ENCODE assay signal across 10 mouse cellular contexts in the genomic region with DNA sequence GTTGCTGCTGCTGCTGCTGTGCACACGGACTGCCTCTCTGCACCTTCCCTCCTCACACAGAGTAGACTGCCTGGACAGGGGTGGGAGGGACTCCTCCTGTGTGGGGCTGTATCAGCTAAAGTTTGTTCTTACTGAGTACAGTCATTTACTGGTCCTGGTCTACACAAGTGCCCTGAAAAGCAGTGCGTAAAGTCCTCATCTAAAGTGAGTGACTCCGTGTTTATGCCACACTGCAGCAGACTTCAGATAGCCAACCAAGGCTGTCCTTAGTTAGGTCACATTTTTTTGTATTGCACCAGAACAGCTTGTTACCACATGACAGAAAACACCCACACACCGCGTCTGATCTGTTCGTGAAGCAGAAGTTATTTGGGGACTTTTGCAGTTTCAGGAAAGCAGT. TPM values are rescaled to one million over a fixed set of nuclear protein-coding genes. Genes with fewer than 3 reads are reported as not detected.
DNase-seq lines count a peak whose midpoint lies in the region; ATAC-seq lines count a peak whose summit lies in the region.
"Had no signal": no experiment of that assay in that cellular context is flagged by ENCODE, and none has a peak within 500 bp of the region (broad histone marks: within the 10 kb centered on the region; RNA-seq: fewer than 3 reads in every experiment).

No protein-coding gene starts in this region.

- H3K27ac ChIP-seq in kidney, embryonic 15.5 days = no peak overlapping the region
- no peak overlapping the region for H3K27ac ChIP-seq in hindbrain, embryonic 16.5 days (ENCODE audit: low read depth, low read length)
- H3K27ac ChIP-seq: embryonic facial prominence, embryonic 15.5 days; liver, embryonic 15.5 days had no signal

- H3K9me3 ChIP-seq in kidney, embryonic 15.5 days (replicated peaks) = no peaks in the 10 kb centered on the region
- H3K9me3 ChIP-seq in hindbrain, embryonic 16.5 days (ENCODE audit: control insufficient read depth, low read length) = no peaks in the 10 kb centered on the region
- H3K9me3 ChIP-seq: embryonic facial prominence, embryonic 15.5 days; liver, embryonic 15.5 days had no signal

- 0 out of 2 replicates have a peak, but pooled peaks cover 4% of the 10 kb centered on the region for H3K4me1 ChIP-seq in kidney, embryonic 15.5 days
- H3K4me1 ChIP-seq in hindbrain, embryonic 16.5 days (ENCODE audit: control insufficient read depth, insufficient read depth, low read depth, low read length) = peaks cover 2% of the 10 kb centered on the region; the same call in 1 of the 2 replicates
- H3K4me1 ChIP-seq: liver, embryonic 15.5 days had no signal

- no peak overlapping the region for H3K9ac ChIP-seq in kidney, embryonic 15.5 days
- no peak overlapping the region for H3K9ac ChIP-seq in hindbrain, embryonic 16.5 days (ENCODE audit: low read depth, low read length)
- H3K9ac ChIP-seq: embryonic facial prominence, embryonic 15.5 days; liver, embryonic 15.5 days had no signal

- ATAC-seq in frontal cortex, adult (ENCODE audit: low TSS enrichment) = peak; percentile 57
- ATAC-seq in kidney, embryonic 15.5 days (replicated peaks; ENCODE audit: low FRiP score) = no peak
- no peak for ATAC-seq in hindbrain, embryonic 16.5 days

- no peak for DNase-seq in frontal cortex, postnatal 10 days (ENCODE audit: low spot score in 2 of 2)
- DNase-seq in urinary bladder, postnatal 14 days (ENCODE audit: low spot score) = peak; percentile 14
- no peak for DNase-seq in urinary bladder, postnatal 10 days (ENCODE audit: low spot score)
- DNase-seq in lung, adult 18-20 months = peak; percentile 48 to 61
- peak; percentile 90 for DNase-seq in telencephalon, adult 2 months (ENCODE audit: low read depth, low spot score)

- WGBS in kidney, embryonic 15.5 days = 87% methylated on average over 6 of the region's 6 CpGs
- 91% methylated on average over 6 of the region's 6 CpGs for WGBS in hindbrain, embryonic 16.5 days

- H3K4me2 ChIP-seq in kidney, embryonic 15.5 days = no peak overlapping the region
- no peak overlapping the region for H3K4me2 ChIP-seq in hindbrain, embryonic 16.5 days (ENCODE audit: low read length)
- H3K4me2 ChIP-seq: embryonic facial prominence, embryonic 15.5 days; liver, embryonic 15.5 days had no signal

- H3K36me3 ChIP-seq in kidney, embryonic 15.5 days = peaks cover 61% of the 10 kb centered on the region
- peaks cover 10% of the 10 kb centered on the region; the same call in 1 of the 2 replicates for H3K36me3 ChIP-seq in hindbrain, embryonic 16.5 days (ENCODE audit: control insufficient read depth, insufficient read depth, low read length)

- no peak overlapping the region for H3K4me3 ChIP-seq in kidney, embryonic 15.5 days (replicated peaks)
- H3K4me3 ChIP-seq in hindbrain, embryonic 16.5 days (ENCODE audit: low read length) = no peak overlapping the region
- H3K4me3 ChIP-seq: embryonic facial prominence, embryonic 15.5 days; liver, embryonic 15.5 days had no signal

- no peaks in the 10 kb centered on the region for H3K27me3 ChIP-seq in kidney, embryonic 15.5 days
- H3K27me3 ChIP-seq in hindbrain, embryonic 16.5 days (replicated peaks; ENCODE audit: control insufficient read depth, insufficient read depth, low read length) = no peaks in the 10 kb centered on the region
- H3K27me3 ChIP-seq: embryonic facial prominence, embryonic 15.5 days; liver, embryonic 15.5 days had no signal

RNA-seq across cellular contexts. Expression of gene Plekha1, which starts 27.4 kb away (rescaled TPM):
- 76.5 and 80.9 TPM in 2 replicates for polyA plus RNA-seq in kidney, embryonic 15.5 days (2015; fragmentation: Nextera tagmentation; extraction: Ambion mirVana)
- 59.0 and 60.4 TPM in 2 replicates for polyA plus RNA-seq in hindbrain, embryonic 16.5 days (2015; fragmentation: Nextera tagmentation; extraction: Ambion mirVana)

RNA-seq across cellular contexts. Expression of gene Htra1, which starts 42.9 kb away (rescaled TPM):
- polyA plus RNA-seq in kidney, embryonic 15.5 days (2015; fragmentation: Nextera tagmentation; extraction: Ambion mirVana) = 13.4 and 14.3 TPM in 2 replicates
- 23.1 and 25.9 TPM in 2 replicates for polyA plus RNA-seq in hindbrain, embryonic 16.5 days (2015; fragmentation: Nextera tagmentation; extraction: Ambion mirVana)

Comparison
In these comparisons a context has a peak if more than half of its experiments do, and no peak if none do; other contexts are left out.
1. DNase-seq: peak in urinary bladder, postnatal 14 days (single experiment), lung, adult 18-20 months (2 of 2) and telencephalon, adult 2 months (single experiment); none in frontal cortex, postnatal 10 days (0 of 2) and urinary bladder, postnatal 10 days (single experiment).